Mouse (Mus musculus) erythroblast, adult 5-6 weeks (primary cell): ENCODE measurements around the gene Rpl37. TPM values are rescaled to one million over a fixed set of nuclear protein-coding genes. Genes with fewer than 3 reads are reported as not detected.

Experiments
- ATAC-seq: replicated peaks from 2 replicates; pipeline ENCODE4 v1.8.0; 2016; ENCODE audit warnings: moderate number of reproducible peaks, mild to moderate bottlenecking, moderate TSS enrichment, inconsistent platforms; ENCODE audit not compliant: poor library complexity, low FRiP score, severe bottlenecking
- total RNA-seq, 2 experiments: library from RNA; stranded (forward) in 1 of 2; stranded (reverse) in 1 of 2; fragments of 150-400 nt in 1 of 2; fragments of 200-764, 138-1000 nt in 1 of 2; gene quantifications; 2 replicates each; pipeline versions ENCODE4 v1.2.3 to v1.2.4; 2015 to 2017; ENCODE audit warnings: low replicate concordance in 2 of 2

Gene Rpl37
- 167 and 232 TPM in 2 replicates for total RNA-seq (2015; ENCODE audit: low replicate concordance)
- 170 and 249 TPM in 2 replicates for total RNA-seq (2017; ENCODE audit: low replicate concordance)

DNA sequence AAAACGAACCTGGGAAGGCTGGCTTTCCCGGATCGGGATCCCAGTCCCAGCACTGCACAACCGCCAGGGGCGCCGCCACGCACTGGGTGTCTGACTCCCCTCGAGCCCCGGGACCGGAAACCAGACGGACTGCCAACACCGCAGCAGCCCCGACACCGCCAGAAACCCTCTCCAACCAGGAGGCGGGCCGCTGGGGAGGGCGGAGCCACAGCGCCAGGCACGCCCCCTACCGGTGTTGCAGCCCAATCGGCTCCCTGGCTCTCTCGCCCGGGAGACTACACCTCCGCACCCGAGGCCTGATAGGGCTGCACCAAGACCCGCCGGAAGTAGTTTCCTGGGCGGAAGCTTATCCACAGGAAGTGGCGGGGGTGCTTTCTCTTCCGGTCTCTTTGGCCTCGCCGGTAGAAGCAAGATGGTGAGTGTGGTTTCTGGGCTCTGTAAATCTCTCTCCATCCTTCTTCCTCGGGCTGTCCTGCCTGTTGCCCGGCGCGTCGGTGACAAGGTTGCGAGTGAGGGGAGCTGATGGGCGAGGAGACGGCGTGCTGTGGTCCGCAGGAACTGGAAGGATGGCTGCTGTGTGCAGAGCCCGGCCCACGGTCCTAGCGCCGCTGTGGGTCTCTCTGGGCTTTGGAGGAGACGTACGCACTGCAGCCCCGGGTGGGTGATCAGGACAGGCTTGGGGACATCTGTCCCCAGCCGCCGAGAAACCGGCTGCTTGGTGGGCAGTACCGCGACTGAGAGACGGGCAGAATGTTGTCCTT lies at the start of gene Rpl37:
Gene Rpl37 (plus strand): TSS at position 376 of the 761 bp plus-strand sequence.
- peak; percentile 95 for ATAC-seq

DNA sequence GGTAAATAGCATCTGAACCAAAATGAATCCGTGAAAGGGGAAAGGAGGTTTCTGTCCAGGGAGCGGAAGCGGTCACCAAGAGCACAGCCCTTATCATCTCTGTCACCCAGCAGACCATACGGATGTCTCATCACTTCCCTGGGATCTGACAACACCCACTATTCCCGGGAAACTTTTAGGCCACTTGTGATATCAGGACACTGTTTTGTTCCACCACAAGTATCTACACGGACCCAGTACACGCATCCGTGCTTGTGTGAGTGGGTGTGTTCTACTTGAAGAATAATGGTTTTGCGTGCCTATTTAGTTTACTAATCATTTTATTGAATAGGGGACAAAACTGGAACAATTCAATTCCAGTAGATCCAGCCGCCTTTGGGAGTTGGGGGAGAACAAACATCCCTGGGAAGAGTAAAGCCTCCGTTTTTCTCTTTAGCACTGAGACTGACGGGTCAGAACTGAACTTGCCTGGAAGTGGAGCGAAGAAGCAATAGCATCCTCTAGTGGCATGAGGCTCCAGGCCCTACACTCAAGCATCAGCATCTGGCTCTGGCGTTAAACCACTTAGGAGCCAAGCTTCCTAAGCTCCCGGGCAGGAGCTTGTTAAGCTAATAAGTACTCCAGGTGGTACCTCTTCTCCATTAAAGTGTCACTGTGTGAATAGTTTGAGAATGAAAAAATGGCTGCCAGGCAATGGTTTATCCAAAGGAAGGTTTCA lies 47.5 kb upstream of the Rpl37 start:
- ATAC-seq: no peak

DNA sequence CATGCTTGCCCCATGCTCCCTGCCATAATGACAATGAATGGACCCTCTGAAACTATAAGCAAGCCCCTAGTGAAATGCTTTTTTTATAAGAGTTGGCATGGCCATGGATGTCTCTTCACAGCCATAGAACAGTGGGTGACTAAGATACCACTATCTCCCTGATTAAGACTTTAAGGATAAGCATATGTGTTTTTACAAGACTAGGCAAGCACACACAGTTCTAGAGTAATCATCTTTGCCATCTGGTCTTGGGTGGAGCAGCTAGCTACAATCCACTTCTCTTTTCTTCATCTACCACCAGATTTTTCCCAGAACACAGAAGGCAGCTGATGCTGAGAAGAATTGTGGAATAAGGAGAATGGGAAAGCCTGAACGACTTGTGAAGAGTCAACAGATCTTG lies 35.2 kb upstream of the Rpl37 start:
- no peak for ATAC-seq

DNA sequence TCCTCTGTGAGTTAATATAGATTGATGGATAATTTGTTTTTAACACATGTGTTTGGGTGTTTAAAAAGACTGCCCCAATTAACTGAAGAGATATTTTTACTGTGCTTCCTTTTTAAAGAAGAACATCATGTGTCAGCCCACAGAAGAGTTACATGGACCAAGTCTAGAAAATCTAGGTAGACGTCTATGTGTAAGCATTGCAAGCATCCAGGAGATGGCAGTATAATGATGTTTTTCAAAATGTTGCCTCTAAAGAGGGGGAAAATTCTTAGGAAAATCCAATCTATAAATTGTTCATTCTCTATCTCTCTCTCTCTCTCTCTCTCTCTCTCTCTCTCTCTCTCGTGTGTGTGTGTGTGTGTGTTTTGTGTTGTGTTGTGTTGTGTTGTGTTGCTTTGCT lies 30.3 kb upstream of the Rpl37 start:
- peak; percentile 62; the same call in 1 of the 2 replicates for ATAC-seq

DNA sequence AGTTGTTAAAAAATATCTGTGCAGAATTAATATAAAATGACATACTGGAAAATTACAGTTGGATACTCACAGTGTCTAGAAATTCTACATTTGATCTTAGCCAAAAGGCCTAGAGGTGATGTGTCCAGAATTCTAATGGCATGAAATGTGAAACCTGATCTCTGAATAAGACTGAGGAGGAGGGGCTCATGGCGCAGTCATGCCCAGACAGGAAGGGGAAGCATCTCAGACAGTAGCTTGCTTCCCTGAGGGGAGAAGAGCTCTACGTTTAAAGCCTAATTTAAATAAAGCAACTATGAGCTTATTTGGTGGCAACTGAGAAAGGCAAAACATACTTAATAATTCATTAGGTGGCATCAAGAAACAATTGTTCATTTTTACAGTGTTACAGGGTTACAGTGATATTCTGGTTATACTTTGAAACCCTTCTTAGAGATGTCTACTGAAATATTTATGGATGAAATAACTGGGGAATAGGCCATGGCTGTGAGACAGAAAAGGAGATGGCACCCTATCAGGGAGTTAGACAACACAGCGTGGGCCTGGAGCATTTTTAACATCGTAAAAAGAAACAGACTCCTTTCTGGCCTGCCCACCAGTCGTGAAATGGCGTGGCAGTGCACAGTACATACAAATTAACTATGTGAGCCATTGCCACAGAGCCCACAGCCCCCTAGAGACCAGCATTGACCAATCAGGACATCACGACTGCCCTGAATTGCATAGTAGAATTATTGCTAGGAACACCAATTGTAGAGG lies 27.4 kb upstream of the Rpl37 start:
- ATAC-seq: no peak

GRCm38 (mm10) chr15:5090131-5090530 lies 26.3 kb upstream of the Rpl37 start:
- ATAC-seq: no peak

DNA sequence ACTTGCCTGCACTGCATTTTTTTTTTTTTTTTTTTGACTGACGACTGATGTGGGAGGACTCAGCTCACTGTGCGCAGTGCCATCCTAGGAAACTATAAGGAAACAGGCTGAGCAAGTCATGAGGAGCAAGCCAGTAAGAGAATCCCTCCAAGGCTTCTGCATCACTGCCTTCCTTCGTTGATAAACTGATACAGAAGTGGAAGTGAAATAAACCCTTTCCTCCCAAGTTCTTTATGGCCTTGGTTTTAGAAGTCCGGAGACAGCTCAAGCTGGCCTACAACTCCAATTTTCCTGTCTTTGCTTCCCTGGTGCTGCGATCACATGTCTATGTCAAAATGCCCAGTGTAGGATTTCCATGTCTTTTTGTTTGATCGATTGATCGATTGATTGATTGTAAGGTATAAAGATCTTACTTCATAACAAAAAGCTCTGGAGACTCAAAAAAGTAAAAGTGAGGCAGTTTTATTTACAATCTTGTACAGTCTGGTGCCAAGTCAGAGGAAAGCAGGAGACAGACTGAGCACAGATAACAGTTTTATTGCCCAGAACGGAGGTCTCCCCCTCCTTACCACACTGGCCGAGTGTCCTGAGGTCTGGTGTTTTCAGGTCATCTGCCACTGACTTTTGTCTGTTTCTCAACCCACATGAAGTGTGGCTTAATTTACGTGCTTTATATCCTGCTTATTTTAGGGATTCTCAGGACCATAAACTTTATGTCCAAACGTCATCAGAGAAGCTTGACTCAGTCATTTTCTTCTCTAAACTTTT lies 20.7 kb upstream of the Rpl37 start:
- no peak for ATAC-seq

DNA sequence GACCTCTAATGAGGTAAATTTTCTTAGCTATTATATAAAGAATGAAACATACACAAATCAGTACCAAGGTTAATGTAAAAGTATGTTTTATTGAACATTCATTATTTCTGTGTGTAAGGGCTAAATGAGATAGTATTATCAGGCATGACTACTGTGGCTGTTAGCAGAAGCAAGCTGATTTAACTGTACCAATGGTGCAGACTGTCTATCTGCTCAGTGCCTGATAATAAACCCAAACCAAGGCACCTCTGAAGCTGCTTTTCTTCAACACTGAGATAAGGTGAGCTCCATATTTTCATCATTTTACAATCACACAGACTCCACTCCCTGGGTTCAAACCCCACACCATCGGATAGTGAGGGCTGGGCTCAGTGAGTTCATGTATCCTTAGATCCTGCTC lies 19.1 kb upstream of the Rpl37 start:
- no peak for ATAC-seq

DNA sequence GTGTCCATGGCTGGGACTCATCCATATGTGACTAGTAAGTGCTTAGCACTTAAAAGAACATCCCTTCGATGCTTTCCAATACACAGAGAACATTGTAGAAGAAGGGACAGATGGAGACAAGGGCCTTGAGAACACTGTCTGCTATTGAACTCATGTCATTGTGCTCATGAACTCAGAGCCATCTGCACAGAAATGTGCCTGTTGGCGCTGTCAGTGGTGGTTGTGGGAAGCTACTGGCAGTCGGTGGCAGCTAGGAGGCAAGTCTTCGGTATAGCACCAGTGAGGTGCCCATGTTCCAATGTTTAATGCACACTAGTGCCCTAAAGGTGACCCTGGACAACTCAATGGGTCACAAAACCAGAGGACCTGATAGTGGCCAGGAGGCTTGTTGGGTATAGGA lies 14.1 kb upstream of the Rpl37 start:
- no peak for ATAC-seq

GRCm38 (mm10) chr15:5105891-5106290 lies 10.6 kb upstream of the Rpl37 start:
- ATAC-seq: no peak

DNA sequence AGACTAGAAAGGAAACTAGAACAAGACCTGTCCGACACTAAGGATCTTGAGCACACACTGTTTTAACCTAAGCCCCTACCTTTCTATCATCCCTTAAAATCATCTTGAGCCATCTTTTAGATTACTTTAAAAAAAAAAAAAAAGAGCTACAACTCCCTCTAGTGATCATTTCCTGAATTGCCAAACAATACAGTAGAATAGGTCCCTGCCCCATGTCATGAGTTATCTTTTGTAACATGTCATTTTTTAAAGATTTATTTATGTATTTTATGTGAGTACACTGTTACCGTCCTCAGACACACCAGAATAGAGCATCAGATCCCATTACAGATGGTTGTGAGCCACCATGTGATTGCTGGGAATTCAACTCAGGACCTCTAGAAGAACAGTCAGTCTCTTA lies 10.2 kb upstream of the Rpl37 start:
- peak; percentile 71; the same call in 1 of the 2 replicates for ATAC-seq

- no peak for ATAC-seq
These were observed 8.5 kb upstream of the Rpl37 start, which contains the start of gene Card6 for GRCm38 (mm10) chr15:5107686-5108654. Gene Card6 (minus strand): TSS chr15:5108539.

GRCm38 (mm10) chr15:5108655-5109040 lies 7.8 kb upstream of the Rpl37 start:
- no peak for ATAC-seq

DNA sequence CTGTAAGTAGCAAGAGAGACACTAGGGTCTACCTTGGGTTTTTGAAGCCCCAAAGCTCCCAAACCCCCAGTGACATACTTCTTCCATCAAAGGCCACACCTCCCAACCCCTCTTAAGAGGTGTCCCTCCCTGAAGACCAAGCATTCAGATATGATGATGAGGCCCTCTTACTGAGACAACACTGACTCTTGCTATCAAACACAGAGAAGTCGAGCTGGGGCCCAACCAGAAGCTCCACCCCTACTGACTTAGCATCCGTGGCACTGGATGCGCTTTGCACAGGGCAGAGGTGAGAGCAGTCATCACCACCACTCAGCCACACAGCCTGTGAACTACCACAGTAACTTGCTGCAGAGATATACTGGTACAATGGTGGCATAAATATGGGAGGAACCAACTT lies 3.8 kb upstream of the Rpl37 start:
- ATAC-seq: no peak

GRCm38 (mm10) chr15:5115173-5115572 lies 1.3 kb upstream of the Rpl37 start:
- no peak for ATAC-seq

- ATAC-seq: no peak
These were observed 671 bp downstream of the Rpl37 start for GRCm38 (mm10) chr15:5117031-5117601.

GRCm38 (mm10) chr15:5118626-5119025 lies 2.2 kb downstream of the Rpl37 start:
- ATAC-seq: no peak

DNA sequence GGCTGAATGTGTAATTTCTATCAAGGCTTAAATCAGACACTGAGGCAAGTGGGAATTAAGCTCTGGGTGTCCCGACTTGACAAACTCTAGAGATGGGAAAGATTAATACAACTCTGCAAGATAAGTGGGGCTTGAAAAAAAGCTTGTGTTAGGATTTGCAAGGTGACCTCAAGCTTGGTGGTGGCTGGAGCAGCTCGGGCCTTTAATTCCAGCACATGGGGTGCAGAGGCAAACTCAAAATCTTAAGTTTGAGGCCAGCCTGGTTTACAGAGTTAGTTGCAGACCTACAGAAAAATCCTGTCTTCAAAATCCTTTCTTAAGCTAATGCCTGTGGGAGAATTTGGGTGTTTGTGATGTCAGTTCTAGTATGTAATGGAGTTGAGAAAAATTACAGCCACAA lies 2.7 kb downstream of the Rpl37 start:
- no peak for ATAC-seq
